ENCODE assay signal across 23 mouse cellular contexts in genomic region chr4:58926120-58926519, GRCm38 (mm10). TPM values are rescaled to one million over a fixed set of nuclear protein-coding genes. Genes with fewer than 3 reads are reported as not detected.
DNase-seq lines count a peak whose midpoint lies in the region; ATAC-seq and TF ChIP-seq lines count a peak whose summit lies in the region.
"Had no signal": no experiment of that assay in that cellular context is flagged by ENCODE, and none has a peak within 500 bp of the region (broad histone marks: within the 10 kb centered on the region; RNA-seq: fewer than 3 reads in every experiment).

No protein-coding gene starts in this region.

- ATAC-seq in stomach, embryonic 15.5 days (ENCODE audit: insufficient read depth, low FRiP score, low read depth) = peak; percentile 47; the same call in 1 of the 2 replicates
- no peak for ATAC-seq in stomach, postnatal 0 days (ENCODE audit: low FRiP score, low TSS enrichment)
- no peak for ATAC-seq in heart, embryonic 11.5 days (replicated peaks; ENCODE audit: insufficient number of reproducible peaks, low FRiP score, low TSS enrichment)
- ATAC-seq: activated CD4-positive, CD25-positive, alpha-beta regulatory T cell, adult 4 months; CD4-positive, CD25-positive, alpha-beta regulatory T cell, adult 4 months; forebrain, embryonic 13.5 days; forebrain, embryonic 15.5 days; Patski had no signal

- no peak for TF ChIP-seq CTCF in stomach, postnatal 0 days (IDR thresholded peaks at IDR 0.05; ENCODE audit: low read depth)

- no peak for TF ChIP-seq EP300 in stomach, postnatal 0 days (optimal IDR thresholded peaks at IDR 0.05)

- no peaks in the 10 kb centered on the region for H3K9me3 ChIP-seq in stomach, embryonic 15.5 days
- no peaks in the 10 kb centered on the region for H3K9me3 ChIP-seq in stomach, postnatal 0 days (ENCODE audit: control insufficient read depth, low read length)
- H3K9me3 ChIP-seq in heart, embryonic 11.5 days (replicated peaks; ENCODE audit: control insufficient read depth, low read length) = no peaks in the 10 kb centered on the region
- H3K9me3 ChIP-seq: embryonic facial prominence, embryonic 10.5 days; G1E had no signal

- no peak overlapping the region for H3K27ac ChIP-seq in stomach, embryonic 15.5 days
- H3K27ac ChIP-seq in stomach, postnatal 0 days (replicated peaks) = no peak overlapping the region
- H3K27ac ChIP-seq in heart, embryonic 11.5 days (ENCODE audit: low read depth, low read length) = no peak overlapping the region
- H3K27ac ChIP-seq: embryonic facial prominence, embryonic 10.5 days; embryonic facial prominence, embryonic 12.5 days; forebrain, embryonic 13.5 days; forebrain, embryonic 15.5 days had no signal

- peak; percentile 48 for DNase-seq in heart, adult 11 months
- no peak for DNase-seq in heart, adult 8-10 months (ENCODE audit: low spot score)
- DNase-seq in stomach, postnatal 0 days (ENCODE audit: low spot score) = no peak
- DNase-seq: adrenal gland, adult 8-10 months; adrenal gland, postnatal 14 days; adrenal gland, postnatal 36 days; B cell, adult 2 months; cerebellum, adult 11-12 months; cerebellum, adult 2 months; cerebellum, adult 9-10 months; cerebellum, postnatal 10 days; cerebellum, postnatal 25 days had no signal

- H3K27me3 ChIP-seq in stomach, embryonic 15.5 days (replicated peaks) = no peaks in the 10 kb centered on the region
- H3K27me3 ChIP-seq in stomach, postnatal 0 days (ENCODE audit: control insufficient read depth, insufficient read depth, low read length) = no peaks in the 10 kb centered on the region
- 0 out of 2 replicates have a peak, but pooled peaks cover 3% of the 10 kb centered on the region for H3K27me3 ChIP-seq in heart, embryonic 11.5 days (ENCODE audit: control insufficient read depth, insufficient read depth, low read length)
- H3K27me3 ChIP-seq: CH12.LX; embryonic facial prominence, embryonic 12.5 days; forebrain, embryonic 13.5 days; forebrain, embryonic 15.5 days; Patski had no signal

- no peak overlapping the region for H3K4me3 ChIP-seq in stomach, embryonic 15.5 days (replicated peaks)
- no peak overlapping the region for H3K4me3 ChIP-seq in stomach, postnatal 0 days (ENCODE audit: low read depth, low read length)
- H3K4me3 ChIP-seq in heart, embryonic 11.5 days (ENCODE audit: low read depth, low read length) = no peak overlapping the region
- H3K4me3 ChIP-seq: embryonic facial prominence, embryonic 10.5 days; embryonic facial prominence, embryonic 12.5 days; forebrain, embryonic 13.5 days; forebrain, embryonic 15.5 days had no signal

- peak overlapping the region; percentile 16; the same call in 1 of the 2 replicates for H3K4me2 ChIP-seq in stomach, embryonic 15.5 days
- H3K4me2 ChIP-seq in stomach, postnatal 0 days (replicated peaks; ENCODE audit: low read depth) = no peak overlapping the region
- no peak overlapping the region for H3K4me2 ChIP-seq in heart, embryonic 11.5 days
- H3K4me2 ChIP-seq: embryonic facial prominence, embryonic 12.5 days; forebrain, embryonic 13.5 days; forebrain, embryonic 15.5 days had no signal

- no peaks in the 10 kb centered on the region for H3K36me3 ChIP-seq in stomach, embryonic 15.5 days
- H3K36me3 ChIP-seq in stomach, postnatal 0 days (ENCODE audit: control insufficient read depth, insufficient read depth, low read length) = no peaks in the 10 kb centered on the region
- no peaks in the 10 kb centered on the region for H3K36me3 ChIP-seq in heart, embryonic 11.5 days (ENCODE audit: control insufficient read depth, insufficient read depth, low read length)
- H3K36me3 ChIP-seq: embryonic facial prominence, embryonic 10.5 days; embryonic facial prominence, embryonic 12.5 days; forebrain, embryonic 15.5 days; G1E had no signal

- no peak overlapping the region for H3K9ac ChIP-seq in stomach, embryonic 15.5 days
- H3K9ac ChIP-seq in stomach, postnatal 0 days (ENCODE audit: low read length) = no peak overlapping the region
- no peak overlapping the region for H3K9ac ChIP-seq in heart, embryonic 11.5 days (ENCODE audit: low read depth, low read length)
- H3K9ac ChIP-seq: embryonic facial prominence, embryonic 12.5 days; forebrain, embryonic 13.5 days; forebrain, embryonic 15.5 days had no signal

- H3K4me1 ChIP-seq in stomach, embryonic 15.5 days = no peaks in the 10 kb centered on the region
- H3K4me1 ChIP-seq in stomach, postnatal 0 days (replicated peaks; ENCODE audit: control insufficient read depth, insufficient read depth) = no peaks in the 10 kb centered on the region
- no peaks in the 10 kb centered on the region for H3K4me1 ChIP-seq in heart, embryonic 11.5 days (ENCODE audit: control insufficient read depth, insufficient read depth, low read length)
- H3K4me1 ChIP-seq: embryonic facial prominence, embryonic 10.5 days; embryonic facial prominence, embryonic 12.5 days; forebrain, embryonic 13.5 days; forebrain, embryonic 15.5 days had no signal

- 33% methylated on average over 2 of the region's 2 CpGs for WGBS in stomach, embryonic 15.5 days
- WGBS in stomach, postnatal 0 days = 28% methylated on average over 2 of the region's 2 CpGs
- WGBS in heart, embryonic 11.5 days (ENCODE audit: insufficient replicate concordance) = 37% methylated on average over 2 of the region's 2 CpGs

RNA-seq across cellular contexts. Expression of gene Ecpas, which starts 13.6 kb away (rescaled TPM):
- 100 to 1,000 TPM; 184 to 228 (median 192) TPM for total RNA-seq in heart, adult 8-10 months (2022)
- polyA plus RNA-seq in stomach, embryonic 15.5 days (2015; fragmentation: Nextera tagmentation; extraction: Ambion mirVana) = 29.1 and 31.8 TPM in 2 replicates
- 13.4 and 13.6 TPM in 2 replicates for polyA plus RNA-seq in stomach, postnatal 0 days (2015; fragmentation: Nextera tagmentation; extraction: Ambion mirVana)
- 28.4 and 33.3 TPM in 2 replicates for polyA plus RNA-seq in heart, embryonic 11.5 days (2014; fragmentation: Nextera tagmentation; extraction: Ambion mirVana)

RNA-seq across cellular contexts. Expression of gene Zkscan16, which starts 17.3 kb away (rescaled TPM):
- under 1 TPM; 0.11 to 0.25 (median 0.19) TPM for total RNA-seq in heart, adult 8-10 months (2022)
- polyA plus RNA-seq in stomach, embryonic 15.5 days (2015; fragmentation: Nextera tagmentation; extraction: Ambion mirVana) = 0.49 and 0.62 TPM in 2 replicates
- 0.11 and 0.13 TPM in 2 replicates for polyA plus RNA-seq in stomach, postnatal 0 days (2015; fragmentation: Nextera tagmentation; extraction: Ambion mirVana)
- polyA plus RNA-seq in heart, embryonic 11.5 days (2014; fragmentation: Nextera tagmentation; extraction: Ambion mirVana) = 0.20 and 0.49 TPM in 2 replicates
- total RNA-seq: CH12.LX had no signal
- polyA plus RNA-seq: activated CD4-positive, CD25-positive, alpha-beta regulatory T cell, adult 4 months; CD4-positive, CD25-positive, alpha-beta regulatory T cell, adult 4 months; G1E had no signal
